Mouse (Mus musculus) midbrain, embryonic 12.5 days (tissue): ENCODE measurements at regions not wholly inside any gene's neighbourhood (a gene's known extent, or its start where the extent isn't known, plus 50 kb on each side); places are given as distances from the start of the nearest gene placed in this dataset.

Experiments used
- ATAC-seq: fragments of 200-750 bp; cut with Nextera tagmentation; 2 replicates; pipeline ENCODE4 v1.8.0; 2017; ENCODE audit warnings: low read depth, moderate TSS enrichment, moderate library complexity; ENCODE audit not compliant: low FRiP score
- H3K27ac ChIP-seq: fragments of 300-500 bp; sonication (generic); replicated peaks from 2 replicates; pipeline ENCODE4 v1.5.1; 2016; ENCODE audit warnings: mild to moderate bottlenecking
- H3K27me3 ChIP-seq: fragments of 300-500 bp; sonication (generic); 2 replicates; pipeline ENCODE4 v1.6.1; 2016; ENCODE audit warnings: mild to moderate bottlenecking
- H3K36me3 ChIP-seq: fragments of 300-500 bp; sonication (generic); 2 replicates; pipeline ENCODE4 v1.6.1; 2016
- H3K4me1 ChIP-seq: fragments of 300-500 bp; sonication (generic); 2 replicates; pipeline ENCODE4 v1.6.1; 2016
- H3K4me2 ChIP-seq: fragments of 300-500 bp; sonication (generic); replicated peaks from 2 replicates; pipeline ENCODE4 v1.6.1; 2016; ENCODE audit warnings: mild to moderate bottlenecking, moderate library complexity
- H3K4me3 ChIP-seq: fragments of 300-500 bp; sonication (generic); 2 replicates; pipeline ENCODE4 v1.5.1; 2016; ENCODE audit warnings: mild to moderate bottlenecking
- H3K9ac ChIP-seq: fragments of 300-500 bp; sonication (generic); replicated peaks from 2 replicates; pipeline ENCODE4 v1.6.1; 2016; ENCODE audit warnings: mild to moderate bottlenecking, moderate library complexity
- H3K9me3 ChIP-seq: fragments of 300-500 bp; sonication (generic); 2 replicates; pipeline ENCODE4 v1.6.1; 2016; ENCODE audit warnings: mild to moderate bottlenecking
- WGBS: fragments of 180-500 bp; shearing (Covaris S2); methylation state at CpG from one replicate; pipeline ENCODE4 v1.1.7; 2016; 5-methylcytosine and 5-hydroxymethylcytosine counted together

- 74% methylated on average over 5 of the region's 5 CpGs for WGBS
- H3K27ac ChIP-seq = no peak overlapping the region
- no peak for ATAC-seq
- peaks cover 13% of the 10 kb centered on the region for H3K4me1 ChIP-seq
- H3K4me3 ChIP-seq = no peak overlapping the region
- H3K9me3 ChIP-seq = 0 out of 2 replicates have a peak, but pooled peaks cover 4% of the 10 kb centered on the region
- H3K9ac ChIP-seq = no peak overlapping the region
- H3K4me2 ChIP-seq = no peak overlapping the region
- no peaks in the 10 kb centered on the region for H3K36me3 ChIP-seq
- no peaks in the 10 kb centered on the region for H3K27me3 ChIP-seq
These were observed 131.3 kb upstream of the Peli2 start for GRCm38 (mm10) chr14:47989315-47989714.

- Histone ChIP-seq H3K4me3 (no peak overlapping the region), H3K36me3 (no peaks in the 10 kb centered on the region), H3K9ac (no peak overlapping the region), H3K9me3 (no peaks in the 10 kb centered on the region), H3K4me1 (peaks cover 13% of the 10 kb centered on the region), H3K27me3 (no peaks in the 10 kb centered on the region), H3K4me2 (no peak overlapping the region), H3K27ac (no peak overlapping the region)
- WGBS = 68% methylated on average over 3 of the region's 3 CpGs
- no peak for ATAC-seq
These were observed 129.9 kb upstream of the Peli2 start for GRCm38 (mm10) chr14:47990716-47991115.

GRCm38 (mm10) chr14:47991546-47991945 is 129.1 kb upstream of the Peli2 start:
- no peak for ATAC-seq
- H3K36me3 ChIP-seq = no peaks in the 10 kb centered on the region
- H3K27me3 ChIP-seq = no peaks in the 10 kb centered on the region
- no peak overlapping the region for H3K4me3 ChIP-seq
- peaks cover 10% of the 10 kb centered on the region; the same call in 1 of the 2 replicates for H3K4me1 ChIP-seq
- no peak overlapping the region for H3K4me2 ChIP-seq
- 91% methylated on average over 7 of the region's 7 CpGs for WGBS
- H3K27ac ChIP-seq = no peak overlapping the region
- no peaks in the 10 kb centered on the region for H3K9me3 ChIP-seq
- no peak overlapping the region for H3K9ac ChIP-seq

GRCm38 (mm10) chr14:47992091-47992490 is 128.5 kb upstream of the Peli2 start:
- Histone ChIP-seq H3K4me3 (no peak overlapping the region), H3K27me3 (no peaks in the 10 kb centered on the region), H3K36me3 (no peaks in the 10 kb centered on the region), H3K9ac (no peak overlapping the region), H3K27ac (no peak overlapping the region), H3K4me1 (peaks cover 5% of the 10 kb centered on the region; the same call in 1 of the 2 replicates), H3K9me3 (no peaks in the 10 kb centered on the region), H3K4me2 (no peak overlapping the region)
- ATAC-seq = no peak
- WGBS = 82% methylated on average over 5 of the region's 5 CpGs

- Histone ChIP-seq H3K4me3 (no peak overlapping the region), H3K9me3 (no peaks in the 10 kb centered on the region), H3K27ac (no peak overlapping the region), H3K4me1 (peaks cover under 1% of the 10 kb centered on the region; the same call in 1 of the 2 replicates), H3K27me3 (no peaks in the 10 kb centered on the region), H3K4me2 (no peak overlapping the region), H3K36me3 (no peaks in the 10 kb centered on the region), H3K9ac (no peak overlapping the region)
- 94% methylated on average over 5 of the region's 5 CpGs for WGBS
- ATAC-seq = no peak
These were observed 127.8 kb upstream of the Peli2 start for GRCm38 (mm10) chr14:47992851-47993250.

- H3K4me3 ChIP-seq = no peak overlapping the region
- no peak overlapping the region for H3K9ac ChIP-seq
- no peaks in the 10 kb centered on the region for H3K27me3 ChIP-seq
- H3K36me3 ChIP-seq = no peaks in the 10 kb centered on the region
- H3K4me1 ChIP-seq = no peaks in the 10 kb centered on the region
- 94% methylated on average over 8 of the region's 8 CpGs for WGBS
- no peak overlapping the region for H3K4me2 ChIP-seq
- H3K27ac ChIP-seq = no peak overlapping the region
- no peak for ATAC-seq
- H3K9me3 ChIP-seq = no peaks in the 10 kb centered on the region
These were observed 121.7 kb upstream of the Peli2 start for GRCm38 (mm10) chr14:47998936-47999335.

- no peak for ATAC-seq
- Histone ChIP-seq H3K36me3 (no peaks in the 10 kb centered on the region), H3K9me3 (no peaks in the 10 kb centered on the region), H3K4me3 (no peak overlapping the region), H3K9ac (no peak overlapping the region), H3K27me3 (no peaks in the 10 kb centered on the region), H3K27ac (no peak overlapping the region), H3K4me2 (no peak overlapping the region), H3K4me1 (no peaks in the 10 kb centered on the region)
- 88% methylated on average over 6 of the region's 6 CpGs for whole genome bisulfite sequencing
These were observed 115.3 kb upstream of the Peli2 start for GRCm38 (mm10) chr14:48005092-48005928.

DNA sequence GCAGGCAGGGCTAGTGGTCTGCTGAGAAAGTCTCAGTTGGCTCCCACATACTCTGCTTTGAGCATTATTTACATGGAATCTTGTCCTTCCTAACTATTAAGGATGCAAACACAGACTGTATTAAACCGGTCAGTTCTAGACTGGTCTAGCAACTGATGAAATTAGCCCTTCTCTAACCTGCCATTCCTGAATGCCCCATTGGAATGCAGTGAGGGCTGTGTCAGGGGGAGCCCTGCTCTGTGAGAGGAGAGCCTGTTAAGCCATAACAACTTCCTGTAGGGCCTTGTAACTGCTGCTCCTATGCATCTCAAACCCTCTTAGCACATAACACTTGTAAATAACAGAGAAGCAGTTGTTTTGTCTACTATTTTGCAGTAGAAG is 114.7 kb upstream of the Peli2 start:
- H3K4me2 ChIP-seq = no peak overlapping the region
- H3K4me3 ChIP-seq = no peak overlapping the region
- no peaks in the 10 kb centered on the region for H3K27me3 ChIP-seq
- no peak overlapping the region for H3K27ac ChIP-seq
- no peaks in the 10 kb centered on the region for H3K36me3 ChIP-seq
- no peak overlapping the region for H3K9ac ChIP-seq
- no peak for ATAC-seq
- H3K9me3 ChIP-seq = no peaks in the 10 kb centered on the region
- 79% methylated on average over 1 of the region's 1 CpGs for WGBS
- H3K4me1 ChIP-seq = no peaks in the 10 kb centered on the region

GRCm38 (mm10) chr14:48012361-48013215 is 108.0 kb upstream of the Peli2 start:
- H3K4me1 ChIP-seq = peaks cover 5% of the 10 kb centered on the region; the same call in 1 of the 2 replicates
- H3K9ac ChIP-seq = no peak overlapping the region
- H3K27ac ChIP-seq = no peak overlapping the region
- ATAC-seq = no peak
- H3K36me3 ChIP-seq = no peaks in the 10 kb centered on the region
- no peaks in the 10 kb centered on the region for H3K27me3 ChIP-seq
- no peak overlapping the region for H3K4me3 ChIP-seq
- 58% methylated on average over 2 of the region's 2 CpGs for WGBS
- H3K9me3 ChIP-seq = no peaks in the 10 kb centered on the region
- H3K4me2 ChIP-seq = no peak overlapping the region

DNA sequence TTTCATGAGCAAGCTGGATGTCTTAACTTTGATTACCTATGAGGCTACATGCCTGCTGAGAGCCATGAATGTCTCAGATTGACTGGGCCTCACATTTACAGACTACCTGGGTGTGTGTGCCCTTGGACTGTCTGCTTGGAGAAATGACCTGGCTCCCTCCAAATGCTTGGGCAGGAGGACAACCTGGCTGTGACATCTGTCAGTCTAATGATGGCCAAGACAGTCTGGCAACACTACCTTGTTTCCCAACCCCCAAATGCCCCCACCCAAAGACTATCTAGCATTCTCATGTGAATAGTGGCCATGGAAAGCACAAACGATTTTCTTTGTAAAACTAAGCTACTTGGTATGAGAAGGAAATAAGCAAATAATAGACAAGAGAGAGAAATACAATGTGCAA is 107.2 kb upstream of the Peli2 start:
- 86% methylated on average over 1 of the region's 1 CpGs for WGBS
- Histone ChIP-seq H3K36me3 (no peaks in the 10 kb centered on the region), H3K27ac (no peak overlapping the region), H3K9me3 (no peaks in the 10 kb centered on the region), H3K9ac (no peak overlapping the region), H3K4me3 (no peak overlapping the region), H3K27me3 (no peaks in the 10 kb centered on the region), H3K4me1 (peaks cover 5% of the 10 kb centered on the region; the same call in 1 of the 2 replicates), H3K4me2 (no peak overlapping the region)
- ATAC-seq = no peak

DNA sequence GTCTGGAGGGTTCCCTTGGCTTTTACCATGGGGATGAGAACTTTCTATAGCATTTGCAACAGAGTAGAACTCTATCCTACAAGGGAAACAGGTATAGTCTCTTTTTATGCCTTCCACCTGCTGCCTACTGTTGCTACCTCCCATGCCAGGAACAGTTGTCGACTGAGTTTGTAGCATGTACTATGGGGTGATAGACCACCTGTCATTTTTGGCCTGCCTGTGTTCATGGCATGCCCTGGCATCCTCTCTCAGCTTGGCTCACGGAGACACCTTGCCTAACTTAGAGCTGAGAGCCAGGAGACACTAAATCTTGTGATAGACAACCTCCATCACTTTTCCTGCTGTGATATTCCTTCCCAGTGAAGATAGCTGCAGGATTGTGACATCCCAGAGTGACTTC is 105.8 kb upstream of the Peli2 start:
- Histone ChIP-seq H3K4me1 (peaks cover 5% of the 10 kb centered on the region; the same call in 1 of the 2 replicates), H3K36me3 (no peaks in the 10 kb centered on the region), H3K27ac (no peak overlapping the region), H3K9ac (no peak overlapping the region), H3K27me3 (no peaks in the 10 kb centered on the region), H3K4me2 (no peak overlapping the region), H3K4me3 (no peak overlapping the region), H3K9me3 (no peaks in the 10 kb centered on the region)
- no peak for ATAC-seq
- 90% methylated on average over 2 of the region's 2 CpGs for WGBS

DNA sequence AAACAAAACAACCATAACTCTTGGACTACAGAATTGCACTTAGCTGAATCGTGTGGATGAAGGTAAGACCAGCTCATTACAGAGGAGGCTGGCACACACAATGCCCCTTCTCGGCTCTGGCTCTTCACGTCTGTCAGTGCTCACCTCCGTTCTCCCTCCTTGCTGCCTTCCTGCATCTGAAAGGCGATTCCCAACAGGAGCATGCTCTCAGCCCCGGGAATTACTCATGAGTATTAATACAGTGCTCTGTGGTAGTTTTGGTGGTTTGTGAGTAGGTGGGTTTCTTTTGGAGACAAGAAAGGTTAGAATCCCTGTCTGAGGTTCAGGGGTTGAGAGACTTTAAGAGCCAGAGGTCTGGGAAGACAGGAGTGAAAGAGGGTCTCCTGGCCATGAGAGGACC is 102.7 kb upstream of the Peli2 start:
- no peak for ATAC-seq
- no peak overlapping the region for H3K9ac ChIP-seq
- H3K27ac ChIP-seq = no peak overlapping the region
- no peaks in the 10 kb centered on the region for H3K9me3 ChIP-seq
- no peak overlapping the region for H3K4me2 ChIP-seq
- H3K4me3 ChIP-seq = no peak overlapping the region
- WGBS = 93% methylated on average over 6 of the region's 6 CpGs
- no peaks in the 10 kb centered on the region for H3K27me3 ChIP-seq
- H3K4me1 ChIP-seq = no peaks in the 10 kb centered on the region
- no peaks in the 10 kb centered on the region for H3K36me3 ChIP-seq
